Comparison of ENCODE assay signal across 34 mouse cellular contexts in the genomic region with DNA sequence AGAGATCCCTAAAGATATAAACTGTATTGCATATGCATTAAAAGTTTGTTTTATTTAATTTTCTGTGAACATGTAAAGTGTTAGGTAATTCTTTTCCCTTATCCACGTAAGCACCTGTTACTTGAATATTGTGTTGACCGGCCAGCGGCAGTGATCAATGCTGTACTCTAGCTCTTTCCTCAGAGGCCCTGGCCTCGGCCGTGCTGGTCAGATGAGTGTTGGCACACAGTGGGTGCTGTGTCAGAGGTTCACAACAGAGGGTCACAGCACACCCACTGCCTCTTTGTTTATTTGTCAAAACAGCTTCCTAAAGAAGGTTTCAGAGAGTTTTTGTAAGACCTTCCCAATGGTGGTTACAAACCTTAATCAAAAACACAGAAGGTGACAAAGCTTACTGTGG.
"Had no signal": no experiment of that assay in that cellular context is flagged by ENCODE, and none has a peak within 500 bp of the region (broad histone marks: within the 10 kb centered on the region; RNA-seq: fewer than 3 reads in every experiment).

No protein-coding gene starts in this region.

- H3K27me3 ChIP-seq: heart, embryonic 12.5 days; heart, embryonic 13.5 days; heart, embryonic 15.5 days; hindbrain, embryonic 12.5 days; hindbrain, embryonic 13.5 days; hindbrain, embryonic 15.5 days; intestine, embryonic 15.5 days; kidney, embryonic 15.5 days had no signal

- H3K27ac ChIP-seq: heart, embryonic 10.5 days; heart, embryonic 13.5 days; heart, embryonic 15.5 days; hindbrain, embryonic 10.5 days; hindbrain, embryonic 12.5 days; hindbrain, embryonic 13.5 days; hindbrain, embryonic 14.5 days; hindbrain, embryonic 15.5 days; hindbrain, postnatal 0 days; intestine, embryonic 15.5 days; kidney, embryonic 15.5 days; kidney, postnatal 0 days; layer of hippocampus, adult 2 months had no signal

- H3K9me3 ChIP-seq: heart, embryonic 10.5 days; heart, embryonic 12.5 days; heart, embryonic 13.5 days; heart, embryonic 15.5 days; hindbrain, embryonic 10.5 days; hindbrain, embryonic 12.5 days; hindbrain, embryonic 13.5 days; hindbrain, embryonic 15.5 days; intestine, embryonic 15.5 days; kidney, embryonic 15.5 days had no signal

- H3K4me1 ChIP-seq: heart, embryonic 12.5 days; heart, embryonic 13.5 days; heart, embryonic 15.5 days; hindbrain, embryonic 12.5 days; hindbrain, embryonic 13.5 days; hindbrain, embryonic 15.5 days; intestine, embryonic 15.5 days; kidney, embryonic 15.5 days had no signal

- H3K4me2 ChIP-seq: heart, embryonic 11.5 days; heart, embryonic 12.5 days; heart, embryonic 13.5 days; heart, embryonic 15.5 days; hindbrain, embryonic 12.5 days; hindbrain, embryonic 13.5 days; hindbrain, embryonic 14.5 days; hindbrain, embryonic 15.5 days; intestine, embryonic 15.5 days; kidney, embryonic 15.5 days had no signal

- H3K4me3 ChIP-seq: heart, embryonic 10.5 days; heart, embryonic 12.5 days; heart, embryonic 13.5 days; heart, embryonic 15.5 days; hindbrain, embryonic 10.5 days; hindbrain, embryonic 12.5 days; hindbrain, embryonic 13.5 days; hindbrain, embryonic 15.5 days; intestine, embryonic 15.5 days; kidney, embryonic 15.5 days; layer of hippocampus, adult 2 months had no signal

- ATAC-seq: hindbrain, embryonic 16.5 days; hindbrain, postnatal 0 days; inflammation-experienced regulatory T-cells, adult 6 months; intestine, embryonic 15.5 days; intestine, embryonic 16.5 days; intestine, postnatal 0 days had no signal

- DNase-seq: heart, postnatal 10 days; heart, postnatal 14 days; heart, postnatal 36 days; heart, postnatal 4 days; kidney, adult 11 months; kidney, adult 18-20 months; kidney, adult 2 months; kidney, adult 8-10 months; kidney, adult 9 months; kidney, postnatal 10 days; kidney, postnatal 14 days; kidney, postnatal 36 days; kidney, postnatal 4 days; layer of hippocampus, adult 9-11 months; layer of hippocampus, postnatal 36 days had no signal

- H3K9ac ChIP-seq: heart, embryonic 12.5 days; heart, embryonic 13.5 days; heart, embryonic 15.5 days; hindbrain, embryonic 12.5 days; hindbrain, embryonic 13.5 days; hindbrain, embryonic 14.5 days; hindbrain, embryonic 15.5 days; intestine, embryonic 15.5 days; kidney, embryonic 15.5 days had no signal
